Mouse (Mus musculus): Measurements from ENCODE around the gene Olfr374.

DNA sequence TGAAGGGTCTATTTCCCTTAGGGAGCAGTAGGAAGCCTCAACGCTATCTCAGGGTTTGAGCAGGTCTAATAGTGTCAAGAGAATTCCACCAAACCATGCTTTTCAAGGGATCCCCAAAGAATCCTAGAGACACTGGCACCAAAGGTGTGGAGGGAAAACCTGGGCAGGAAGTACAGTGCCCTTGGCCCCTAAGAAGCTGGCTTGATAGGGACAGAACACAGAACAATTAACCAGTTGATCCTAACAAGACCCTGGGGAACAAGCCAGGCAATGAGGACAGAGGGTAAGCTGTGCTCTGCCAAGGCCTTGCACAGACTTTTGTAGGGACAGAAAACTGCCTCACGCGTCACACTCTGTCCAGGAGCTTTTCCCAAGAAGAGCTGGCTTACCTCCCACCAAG is at the start of gene Olfr374:
- no peak for TF ChIP-seq CTCF (IDR thresholded peaks at IDR 0.05; ENCODE audit: control insufficient read depth, insufficient read depth, insufficient read length)
- TF ChIP-seq MYOG (IDR thresholded peaks at IDR 0.05; ENCODE audit: control insufficient read depth, extremely low read depth, insufficient read length) = no peak
- no peak for TF ChIP-seq MAX (IDR thresholded peaks at IDR 0.05)
- no peak for TF ChIP-seq CEBPB (IDR thresholded peaks at IDR 0.05; ENCODE audit: low read depth)
- TF ChIP-seq USF1 (IDR thresholded peaks at IDR 0.05; ENCODE audit: low read depth) = no peak
- no peak for TF ChIP-seq FOSL1 (IDR thresholded peaks at IDR 0.05; ENCODE audit: insufficient read depth, low read length, poor library complexity, severe bottlenecking)

Data from C2C12 (cell line).